Comparison of ENCODE assay signal across 1 mouse cellular context in the genomic region with DNA sequence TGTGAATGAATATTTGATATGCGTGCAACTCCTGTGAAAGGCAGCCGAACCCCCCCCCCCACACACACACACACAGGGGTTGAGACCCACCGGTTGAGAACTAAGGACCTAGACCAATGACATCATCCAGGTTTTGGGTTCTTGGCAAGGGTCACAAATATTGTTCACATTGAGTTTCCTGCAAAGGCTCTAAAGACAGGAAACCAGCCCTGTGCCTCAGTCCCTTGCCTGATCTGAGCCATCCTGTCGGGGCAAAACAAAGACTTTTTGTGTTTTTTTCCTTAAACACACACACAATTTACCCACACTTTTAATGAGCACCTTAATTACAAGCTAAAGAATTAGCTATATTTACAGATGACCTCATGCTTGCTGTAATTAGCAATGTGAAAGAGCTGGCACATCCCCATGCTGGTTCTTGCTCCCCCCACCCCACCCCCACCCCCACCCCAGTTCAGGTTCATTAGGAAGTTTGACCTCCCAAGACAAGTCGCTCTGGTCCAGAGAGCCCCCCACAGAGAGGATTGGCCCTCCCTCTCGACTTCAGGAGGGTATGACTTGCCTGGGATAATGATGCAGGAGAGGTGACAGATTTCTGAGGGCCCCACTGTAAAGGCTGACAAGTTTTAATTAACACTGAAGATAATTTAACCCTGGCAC.
TF ChIP-seq lines count a peak whose summit lies in the region.

No protein-coding gene starts in this region.

TF ChIP-seq in myocyte, 11 proteins besides CTCF, POLR2A, EP300 and RAD21 (continued from another document):
- no peak for TF ChIP-seq USF1 (IDR thresholded peaks at IDR 0.05; ENCODE audit: low read depth)
- TF ChIP-seq SRF (IDR thresholded peaks at IDR 0.05; ENCODE audit: control insufficient read depth, insufficient read length, low read depth): no peak
- no peak for TF ChIP-seq E2F4 (IDR thresholded peaks at IDR 0.05; ENCODE audit: insufficient read depth)
